Mouse (Mus musculus): Measurements from ENCODE around the gene Vps13d.
A peak's percentile ranks its signal among the peaks of the same experiment; 100 is the strongest.

Gene Vps13d

GRCm38 (mm10) chr4:145194559-145195162, at the start of gene Vps13d:
TSS of gene Vps13d (minus strand) at chr4:145195005.
- DNase-seq (ENCODE audit: extremely low read depth, low read depth, low spot score): no peak

- no peak for DNase-seq (ENCODE audit: extremely low read depth, low read depth, low spot score)
Measured at GRCm38 (mm10) chr4:145242719-145243350, 48.0 kb upstream of the Vps13d start.

- DNase-seq (ENCODE audit: extremely low read depth, low read depth, low spot score): no peak
Measured at GRCm38 (mm10) chr4:145240723-145241231, 46.0 kb upstream of the Vps13d start.

- no peak for DNase-seq (ENCODE audit: extremely low read depth, low read depth, low spot score)
Measured at GRCm38 (mm10) chr4:145239049-145239830, 44.4 kb upstream of the Vps13d start.

GRCm38 (mm10) chr4:145236027-145236426, 41.2 kb upstream of the Vps13d start:
- no peak for DNase-seq (ENCODE audit: extremely low read depth, low read depth, low spot score)

- DNase-seq (ENCODE audit: extremely low read depth, low read depth, low spot score): no peak
Measured at GRCm38 (mm10) chr4:145233487-145234228, 38.9 kb upstream of the Vps13d start.

- no peak for DNase-seq (ENCODE audit: extremely low read depth, low read depth, low spot score)
Measured at GRCm38 (mm10) chr4:145231732-145232131, 36.9 kb upstream of the Vps13d start.

GRCm38 (mm10) chr4:145230647-145231046, 35.8 kb upstream of the Vps13d start:
- DNase-seq (ENCODE audit: extremely low read depth, low read depth, low spot score): no peak

- no peak for DNase-seq (ENCODE audit: extremely low read depth, low read depth, low spot score)
Measured at GRCm38 (mm10) chr4:145229524-145230163, 34.8 kb upstream of the Vps13d start.

- DNase-seq (ENCODE audit: extremely low read depth, low read depth, low spot score): no peak
Measured at GRCm38 (mm10) chr4:145229051-145229450, 34.2 kb upstream of the Vps13d start.

- no peak for DNase-seq (ENCODE audit: extremely low read depth, low read depth, low spot score)
Measured at GRCm38 (mm10) chr4:145224613-145225012, 29.8 kb upstream of the Vps13d start.

- DNase-seq (ENCODE audit: extremely low read depth, low read depth, low spot score): no peak
Measured at GRCm38 (mm10) chr4:145222064-145222463, 27.3 kb upstream of the Vps13d start.

- DNase-seq (ENCODE audit: extremely low read depth, low read depth, low spot score): no peak
Measured at GRCm38 (mm10) chr4:145221379-145221778, 26.6 kb upstream of the Vps13d start.

GRCm38 (mm10) chr4:145220001-145220400, 25.2 kb upstream of the Vps13d start:
- DNase-seq (ENCODE audit: extremely low read depth, low read depth, low spot score): no peak

GRCm38 (mm10) chr4:145219240-145219985, 24.6 kb upstream of the Vps13d start:
- DNase-seq (ENCODE audit: extremely low read depth, low read depth, low spot score): peak; percentile 74

GRCm38 (mm10) chr4:145217837-145218236, 23.0 kb upstream of the Vps13d start:
- DNase-seq (ENCODE audit: extremely low read depth, low read depth, low spot score): peak; percentile 85

GRCm38 (mm10) chr4:145217046-145217445, 22.2 kb upstream of the Vps13d start:
- DNase-seq (ENCODE audit: extremely low read depth, low read depth, low spot score): no peak

- no peak for DNase-seq (ENCODE audit: extremely low read depth, low read depth, low spot score)
Measured at GRCm38 (mm10) chr4:145215396-145215795, 20.6 kb upstream of the Vps13d start.

GRCm38 (mm10) chr4:145214786-145215174, 20.0 kb upstream of the Vps13d start:
- DNase-seq (ENCODE audit: extremely low read depth, low read depth, low spot score): no peak
